Mouse (Mus musculus): ENCODE data around the gene Dchs1.

Gene Dchs1

DNA sequence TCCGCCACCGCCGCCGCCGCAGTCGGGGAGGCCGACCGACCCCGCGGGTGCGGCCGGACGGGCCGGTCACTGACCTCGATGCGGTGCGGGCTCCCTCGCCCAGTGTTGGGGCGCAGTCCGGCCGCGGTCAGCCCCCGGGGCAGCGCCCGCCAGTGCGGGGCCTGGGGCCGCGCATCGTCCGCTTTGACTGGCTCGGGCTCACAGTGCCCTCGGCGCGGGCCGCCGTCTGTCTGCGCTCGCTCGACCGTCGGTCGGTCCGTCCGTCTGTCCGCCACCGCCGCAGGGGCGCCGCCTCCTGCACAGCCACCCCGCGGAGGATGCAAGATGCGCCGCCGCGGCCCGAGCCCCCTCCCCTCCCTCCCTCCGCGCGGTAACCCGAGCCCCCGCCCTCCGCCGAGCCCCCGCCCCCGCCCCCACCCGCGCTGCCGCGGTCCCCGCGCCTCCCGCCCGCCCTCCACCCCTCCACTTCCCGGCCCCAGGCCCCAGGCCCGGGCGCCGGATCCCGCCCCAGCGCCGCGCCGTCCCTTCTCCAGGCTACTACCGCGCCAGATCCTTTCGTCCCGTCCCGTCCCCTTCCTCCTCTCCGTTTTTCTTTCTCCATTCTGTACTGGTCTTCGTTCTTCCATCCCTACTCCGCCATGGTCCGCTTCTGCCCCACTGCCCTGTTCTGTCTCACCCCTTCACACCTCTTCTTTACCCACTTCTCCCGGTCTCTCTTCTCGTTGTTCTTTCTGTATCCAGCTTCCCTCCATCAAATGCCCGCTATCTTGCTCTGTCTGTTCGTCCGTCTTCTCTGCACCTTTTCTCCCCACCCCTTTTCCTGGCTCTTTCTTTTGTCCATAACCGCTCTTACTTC is at the start of gene Dchs1:
Gene Dchs1 (minus strand): TSS at position 370 of the 856 bp plus-strand sequence.
- DNase-seq, result peak; percentile 6

GRCm38 (mm10) chr7:105824281-105824680 is 36.8 kb upstream of the Dchs1 start:
- DNase-seq, result no peak

- DNase-seq, result no peak
Observed at GRCm38 (mm10) chr7:105818483-105818882, 31.0 kb upstream of the Dchs1 start.

- no peak for DNase-seq
Observed at GRCm38 (mm10) chr7:105816736-105817135, 29.3 kb upstream of the Dchs1 start.

- no peak for DNase-seq
Observed at GRCm38 (mm10) chr7:105813326-105813725, 25.9 kb upstream of the Dchs1 start.

- no peak for DNase-seq
Observed at GRCm38 (mm10) chr7:105812566-105812965, 25.1 kb upstream of the Dchs1 start.

GRCm38 (mm10) chr7:105811516-105811915 is 24.1 kb upstream of the Dchs1 start:
- DNase-seq, result peak; percentile 6

- DNase-seq, result peak; percentile 100
Observed at GRCm38 (mm10) chr7:105810877-105811489, 23.5 kb upstream of the Dchs1 start, which contains the start of gene Mrpl17. Gene Mrpl17 (minus strand): TSS chr7:105811099.

- no peak for DNase-seq
Observed at GRCm38 (mm10) chr7:105810280-105810876, 22.9 kb upstream of the Dchs1 start.

GRCm38 (mm10) chr7:105809836-105810235 is 22.4 kb upstream of the Dchs1 start:
- DNase-seq, result no peak

GRCm38 (mm10) chr7:105808385-105808784 is 20.9 kb upstream of the Dchs1 start:
- no peak for DNase-seq

GRCm38 (mm10) chr7:105806716-105807115 is 19.3 kb upstream of the Dchs1 start:
- DNase-seq, result no peak

- no peak for DNase-seq
Observed at GRCm38 (mm10) chr7:105806125-105806524, 18.7 kb upstream of the Dchs1 start.

DNA sequence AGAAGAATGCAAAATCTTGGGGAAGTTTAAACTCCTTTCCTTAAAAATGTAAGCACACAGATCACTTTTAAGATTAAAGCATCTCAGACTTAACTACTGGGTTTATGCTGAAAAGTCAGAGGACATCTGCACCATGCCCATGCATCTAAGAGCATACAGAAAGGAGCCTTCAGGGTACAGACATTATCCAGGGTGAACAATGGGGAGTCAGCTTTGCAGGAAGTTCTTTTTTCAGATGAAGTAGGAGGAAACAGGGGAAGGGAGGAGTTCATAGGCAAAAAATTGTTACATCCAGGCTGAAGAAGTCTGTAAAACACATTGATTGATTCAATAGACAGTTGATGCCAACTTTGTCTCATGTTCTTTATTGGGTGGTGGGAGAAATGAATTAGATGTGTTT is 16.0 kb upstream of the Dchs1 start:
- DNase-seq, result no peak

DNA sequence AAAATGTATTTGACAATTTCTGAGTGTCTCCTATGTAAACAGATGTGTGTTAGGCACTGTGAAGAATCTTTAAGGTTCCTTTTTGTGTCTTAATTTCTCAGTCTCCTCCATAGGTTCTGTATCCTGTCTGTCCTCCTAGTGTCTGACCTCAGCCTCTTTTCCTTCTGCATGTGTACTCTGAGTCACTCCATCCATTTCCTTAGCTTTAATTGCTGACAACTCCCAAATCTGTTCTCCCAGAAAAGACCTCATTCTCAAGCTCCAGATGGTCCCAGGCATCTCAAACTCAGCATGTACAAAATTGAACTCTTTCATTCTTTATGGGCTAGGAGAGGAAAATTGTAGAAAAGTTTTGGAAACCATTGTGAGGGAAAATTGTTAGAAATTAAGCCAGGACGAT is 15.3 kb upstream of the Dchs1 start:
- DNase-seq, result no peak

GRCm38 (mm10) chr7:105802312-105802711 is 14.9 kb upstream of the Dchs1 start:
- no peak for DNase-seq

DNA sequence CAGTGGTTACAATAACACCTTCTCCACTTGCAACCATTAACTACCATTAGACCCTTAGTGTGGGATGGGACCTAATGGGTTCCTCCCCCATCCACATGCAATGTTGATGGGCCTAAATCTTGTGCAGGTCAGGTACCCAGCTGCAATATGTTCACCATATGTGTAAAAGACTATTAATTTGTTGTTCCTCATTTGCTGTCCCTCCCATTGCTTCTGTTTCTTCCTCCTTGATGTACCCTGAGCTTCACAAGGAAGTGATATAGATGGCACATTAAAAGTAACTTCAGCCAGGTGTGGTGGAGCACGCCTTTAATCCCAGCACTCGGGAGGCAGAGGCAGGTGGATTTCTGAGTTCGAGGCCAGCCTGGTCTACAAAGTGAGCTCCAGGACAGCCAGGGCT is 9.5 kb upstream of the Dchs1 start:
- DNase-seq, result no peak

GRCm38 (mm10) chr7:105795759-105796366 is 8.4 kb upstream of the Dchs1 start:
- no peak for DNase-seq

GRCm38 (mm10) chr7:105793701-105794100 is 6.2 kb upstream of the Dchs1 start:
- DNase-seq, result no peak

- DNase-seq, result no peak
Observed at GRCm38 (mm10) chr7:105791147-105791546, 3.7 kb upstream of the Dchs1 start.

- no peak for DNase-seq
Observed at GRCm38 (mm10) chr7:105786506-105787284, 759 bp downstream of the Dchs1 start.

GRCm38 (mm10) chr7:105784556-105784955 is 2.9 kb downstream of the Dchs1 start:
- DNase-seq, result no peak

GRCm38 (mm10) chr7:105783861-105784260 is 3.6 kb downstream of the Dchs1 start:
- no peak for DNase-seq

Data from thymus, postnatal 25 days (tissue).